Comparison of ENCODE assay signal across 8 mouse cellular contexts in the genomic region with DNA sequence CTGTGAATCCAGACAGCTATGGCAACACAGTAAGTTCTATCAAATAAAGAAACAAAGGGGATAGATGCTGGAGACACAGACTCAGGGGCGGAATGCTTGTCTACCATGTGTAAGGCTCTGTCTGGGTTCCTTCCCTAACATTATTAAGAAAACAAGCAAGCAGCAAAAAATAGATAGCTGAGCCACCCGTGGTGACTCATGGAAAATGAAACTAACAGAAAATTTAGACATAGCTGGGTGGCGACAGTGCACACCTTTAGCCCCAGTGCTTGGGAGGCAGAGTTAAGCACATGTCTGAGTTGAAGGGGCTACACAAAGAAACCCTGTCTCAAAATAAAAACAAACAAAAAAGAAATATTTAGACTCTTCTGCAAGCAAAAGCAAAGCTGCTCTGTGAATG. TPM values are rescaled to one million over a fixed set of nuclear protein-coding genes. Genes with fewer than 3 reads are reported as not detected.
DNase-seq lines count a peak whose midpoint lies in the region; ATAC-seq and TF ChIP-seq lines count a peak whose summit lies in the region.

No protein-coding gene starts in this region.

- TF ChIP-seq POLR2A in cortical plate, adult 2 months (IDR thresholded peaks at IDR 0.05; ENCODE audit: extremely low read depth, insufficient read depth, low read length): no peak

- H3K27me3 ChIP-seq in limb, embryonic 10.5 days (ENCODE audit: low read depth, poor library complexity, severe bottlenecking): no peaks in the 10 kb centered on the region
- H3K27me3 ChIP-seq in stomach, embryonic 14.5 days (ENCODE audit: control insufficient read depth, insufficient read depth, low read length): no peaks in the 10 kb centered on the region

- no peak for TF ChIP-seq CTCF in cortical plate, adult 2 months (IDR thresholded peaks at IDR 0.05; ENCODE audit: extremely low read depth, insufficient read depth, low read length)
- no peak for TF ChIP-seq CTCF in left cerebral cortex, adult 2 months (IDR thresholded peaks at IDR 0.05)

- H3K4me3 ChIP-seq in cortical plate, adult 2 months (ENCODE audit: insufficient read depth, low read length): no peak overlapping the region
- peak overlapping the region; percentile 87 for H3K4me3 ChIP-seq in limb, embryonic 10.5 days
- peak overlapping the region; percentile 65; the same call in 1 of the 2 replicates for H3K4me3 ChIP-seq in stomach, embryonic 14.5 days (ENCODE audit: low read depth, low read length)
- no peak overlapping the region for H3K4me3 ChIP-seq in left cerebral cortex, adult 2 months

- H3K27ac ChIP-seq in cortical plate, adult 2 months (ENCODE audit: insufficient read depth, low read length): 0 out of 2 replicates have a peak overlapping the region, but pooled peaks have one; percentile 29
- H3K27ac ChIP-seq in limb, embryonic 10.5 days: 0 out of 2 replicates have a peak overlapping the region, but pooled peaks have one; percentile 30
- no peak overlapping the region for H3K27ac ChIP-seq in stomach, embryonic 14.5 days (ENCODE audit: low read length)
- no peak overlapping the region for H3K27ac ChIP-seq in left cerebral cortex, adult 2 months

- H3K4me2 ChIP-seq in stomach, embryonic 14.5 days (replicated peaks; ENCODE audit: low read depth, low read length): peak overlapping the region; percentile 48

- H3K4me1 ChIP-seq in cortical plate, adult 2 months (ENCODE audit: control insufficient read depth, insufficient read depth, low read length): no peaks in the 10 kb centered on the region
- peaks cover 19% of the 10 kb centered on the region for H3K4me1 ChIP-seq in limb, embryonic 10.5 days
- H3K4me1 ChIP-seq in stomach, embryonic 14.5 days (ENCODE audit: control insufficient read depth, insufficient read depth, low read length): peaks cover 6% of the 10 kb centered on the region; the same call in 1 of the 2 replicates

- H3K9me3 ChIP-seq in limb, embryonic 10.5 days (replicated peaks): no peaks in the 10 kb centered on the region
- no peaks in the 10 kb centered on the region for H3K9me3 ChIP-seq in stomach, embryonic 14.5 days (ENCODE audit: control insufficient read depth, low read depth, low read length)

- WGBS in limb, embryonic 10.5 days: 81% methylated on average over 3 of the region's 3 CpGs
- 32% methylated on average over 3 of the region's 3 CpGs for whole genome bisulfite sequencing in stomach, embryonic 14.5 days

- ATAC-seq in stomach, embryonic 14.5 days (ENCODE audit: insufficient number of reproducible peaks, insufficient read depth, low FRiP score, low read depth): no peak

- peak; percentile 7 for DNase-seq in embryo, embryonic 10.5 days (ENCODE audit: low spot score)
- DNase-seq in embryo, embryonic 11 days: no peak
- peak; percentile 82 for DNase-seq in 416B (ENCODE audit: low read depth)
- no peak for DNase-seq in limb, embryonic 10.5 days (ENCODE audit: low spot score)
- no peak for DNase-seq in lung, postnatal 10 days
- no peak for DNase-seq in left cerebral cortex, adult 2 months (ENCODE audit: extremely low spot score in 1 of 2, low spot score in 2 of 2)

- H3K36me3 ChIP-seq in limb, embryonic 10.5 days: peaks cover 65% of the 10 kb centered on the region
- peaks cover 28% of the 10 kb centered on the region for H3K36me3 ChIP-seq in stomach, embryonic 14.5 days (ENCODE audit: control insufficient read depth, insufficient read depth, low read length)

- intact Hi-C loops in left cerebral cortex, adult 2 months (cut with DNase I): no loop called here

- no peak overlapping the region for H3K9ac ChIP-seq in stomach, embryonic 14.5 days (replicated peaks; ENCODE audit: low read depth, low read length)

RNA-seq across cellular contexts. Expression of gene Mcm6, which starts 2.0 kb away (rescaled TPM):
- 7.4 and 7.8 TPM in 2 replicates for polyA plus RNA-seq in cortical plate, adult 2 months (2012; rRNA removed)
- 315 and 325 TPM in 2 replicates for polyA plus RNA-seq in limb, embryonic 10.5 days (2016; fragmentation: Nextera tagmentation; extraction: Ambion mirVana)
- 252 and 264 TPM in 2 replicates for polyA plus RNA-seq in stomach, embryonic 14.5 days (2014; fragmentation: Nextera tagmentation; extraction: Ambion mirVana)
- total RNA-seq in left cerebral cortex, adult 2 months (2021): 1 to 10 TPM; 4.5 to 7.1 TPM

RNA-seq across cellular contexts. Expression of gene Lct, which starts 29.3 kb away (rescaled TPM):
- polyA plus RNA-seq in cortical plate, adult 2 months (2012; rRNA removed): 0.63 and 3.3 TPM in 2 replicates
- 0.15 and 0.36 TPM in 2 replicates for polyA plus RNA-seq in limb, embryonic 10.5 days (2016; fragmentation: Nextera tagmentation; extraction: Ambion mirVana)
- polyA plus RNA-seq in stomach, embryonic 14.5 days (2014; fragmentation: Nextera tagmentation; extraction: Ambion mirVana): 0.14 TPM in 2 replicates
- 1 to 10 TPM; 1.4 to 2.0 TPM for total RNA-seq in left cerebral cortex, adult 2 months (2021)

RNA-seq across cellular contexts. Expression of gene Dars, which starts 59.7 kb away (rescaled TPM):
- 42.1 and 43.3 TPM in 2 replicates for polyA plus RNA-seq in cortical plate, adult 2 months (2012; rRNA removed)
- 148 and 175 TPM in 2 replicates for polyA plus RNA-seq in limb, embryonic 10.5 days (2016; fragmentation: Nextera tagmentation; extraction: Ambion mirVana)
- 97.8 and 105 TPM in 2 replicates for polyA plus RNA-seq in stomach, embryonic 14.5 days (2014; fragmentation: Nextera tagmentation; extraction: Ambion mirVana)
- 10 to 100 TPM; 48.9 to 49.6 TPM for total RNA-seq in left cerebral cortex, adult 2 months (2021)

Comparison
In these comparisons a context has a peak if more than half of its experiments do, and no peak if none do; other contexts are left out.
1. DNase-seq: peak in embryo, embryonic 10.5 days (single experiment) and 416B (single experiment); none in embryo, embryonic 11 days (single experiment), limb, embryonic 10.5 days (single experiment), lung, postnatal 10 days (single experiment) and left cerebral cortex, adult 2 months (0 of 2).
2. H3K27ac ChIP-seq: peak in cortical plate, adult 2 months (single experiment) and limb, embryonic 10.5 days (single experiment); none in stomach, embryonic 14.5 days (single experiment) and left cerebral cortex, adult 2 months (single experiment).
3. H3K4me3 ChIP-seq: peak in limb, embryonic 10.5 days (single experiment) and stomach, embryonic 14.5 days (single experiment); none in cortical plate, adult 2 months (single experiment) and left cerebral cortex, adult 2 months (single experiment).
4. RNA of gene Mcm6, which starts 2.0 kb away (polyA plus RNA-seq): 315 to 325 TPM in limb, embryonic 10.5 days and 252 to 264 TPM in stomach, embryonic 14.5 days; 7.4 to 7.8 TPM in cortical plate, adult 2 months; every median in the first group is over 10 times any median in the second.